Mouse (Mus musculus): Measurements from ENCODE around the gene Gm9048. TPM values are rescaled to one million over a fixed set of nuclear protein-coding genes. Genes with fewer than 3 reads are reported as not detected.
A peak's percentile ranks its signal among the peaks of the same experiment; 100 is the strongest.
"Not testable (repeated sequence)": the region's sequence is repeated elsewhere in the genome, so short reads cannot be mapped to it uniquely, and the experiment has no call there.

Gm9048 gene
- polyA plus RNA-seq (2015; fragmentation: Nextera tagmentation; extraction: Ambion mirVana) = not detected in 2 replicates

DNA sequence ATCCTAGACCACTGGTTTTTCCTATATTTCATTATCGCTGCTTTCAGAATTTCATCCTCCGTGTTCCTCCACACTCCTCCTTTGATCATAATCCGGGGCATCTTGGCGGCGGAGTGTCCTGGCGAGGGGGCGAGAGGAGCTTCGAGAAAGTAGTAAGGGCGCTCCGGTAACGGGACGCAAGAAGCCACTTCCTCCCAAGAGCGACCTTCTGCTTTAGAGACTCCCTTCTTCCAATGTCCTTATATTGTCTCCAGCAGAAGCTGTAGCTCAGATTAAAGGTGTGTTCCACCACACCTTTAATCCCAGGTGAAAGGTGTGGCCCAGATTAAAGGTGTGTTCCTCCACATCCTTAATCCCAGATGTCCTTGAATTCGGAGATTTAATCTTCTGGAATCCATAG is at the start of gene Gm9048:
TSS of gene Gm9048 (minus strand) at position 101 of the 400 bp plus-strand sequence.
- not testable (repeated sequence) for H3K36me3 ChIP-seq (ENCODE audit: insufficient read depth, low read length); H3K27me3 ChIP-seq (ENCODE audit: insufficient read depth, low read length); H3K9me3 ChIP-seq (ENCODE audit: low read length); ATAC-seq (ENCODE audit: low FRiP score, low TSS enrichment); H3K4me3 ChIP-seq (ENCODE audit: low read length); H3K4me2 ChIP-seq (replicated peaks; ENCODE audit: low read depth, low read length); H3K4me1 ChIP-seq (ENCODE audit: insufficient read depth, low read length); H3K27ac ChIP-seq (ENCODE audit: low read length); H3K9ac ChIP-seq (replicated peaks; ENCODE audit: low read length)
- WGBS = 78% methylated on average over 1 of the region's 14 CpGs

DNA sequence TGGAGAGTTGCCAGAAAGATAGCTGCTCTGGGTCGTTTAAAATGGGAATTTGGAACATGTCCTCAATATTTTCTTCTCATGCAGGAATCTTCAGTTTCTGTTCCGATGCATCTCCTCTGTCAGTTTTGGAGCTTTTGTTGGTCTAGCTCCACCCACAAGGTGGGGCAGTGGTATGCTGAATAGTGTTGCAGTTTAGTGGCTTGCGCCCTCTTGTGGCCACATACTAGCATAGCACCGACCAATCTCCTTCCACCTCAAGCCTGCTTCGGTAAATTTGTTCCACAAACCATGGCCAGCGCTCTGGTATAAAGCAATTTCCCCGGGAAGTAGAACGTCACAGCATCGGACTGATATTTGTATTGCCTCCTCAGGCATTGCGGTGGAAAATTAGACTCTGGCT is 22.0 kb upstream of the Gm9048 start:
- Histone ChIP-seq H3K9me3 (ENCODE audit: low read length) (no peaks in the 10 kb centered on the region), H3K27me3 (ENCODE audit: insufficient read depth, low read length) (no peaks in the 10 kb centered on the region), H3K4me2 (replicated peaks; ENCODE audit: low read depth, low read length) (peak overlapping the region; percentile 48), H3K4me1 (ENCODE audit: insufficient read depth, low read length) (no peaks in the 10 kb centered on the region), H3K9ac (replicated peaks; ENCODE audit: low read length) (peak overlapping the region; percentile 54; the same call in 1 of the 2 replicates), H3K27ac (ENCODE audit: low read length) (no peak overlapping the region), H3K36me3 (ENCODE audit: insufficient read depth, low read length) (no peaks in the 10 kb centered on the region), H3K4me3 (ENCODE audit: low read length) (0 out of 2 replicates have a peak overlapping the region, but pooled peaks have one; percentile 23)
- ATAC-seq (ENCODE audit: low FRiP score, low TSS enrichment) = peak; percentile 94
- 4% methylated on average over 10 of the region's 10 CpGs for WGBS

DNA sequence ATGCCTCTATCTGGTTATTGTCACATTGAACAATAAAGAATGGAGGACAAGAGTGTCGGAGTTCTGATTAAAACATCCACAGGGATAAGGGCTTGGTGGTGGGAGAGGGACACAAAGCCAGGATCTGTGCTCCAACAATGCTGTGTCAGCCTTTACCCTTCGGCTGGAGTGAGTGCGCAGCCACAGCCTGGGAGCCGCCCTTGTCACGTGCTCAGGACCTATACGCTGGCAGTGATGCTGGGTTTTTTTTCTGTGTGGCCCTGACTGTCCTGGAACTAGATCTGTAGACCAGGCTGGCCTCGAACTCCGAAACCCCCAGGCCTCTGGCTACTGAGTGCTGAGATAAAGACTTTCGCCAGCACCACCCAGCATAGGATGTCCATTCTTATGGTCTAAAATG is 21.0 kb upstream of the Gm9048 start:
- Histone ChIP-seq H3K27me3 (ENCODE audit: insufficient read depth, low read length) (no peaks in the 10 kb centered on the region), H3K9ac (replicated peaks; ENCODE audit: low read length) (no peak overlapping the region), H3K4me3 (ENCODE audit: low read length) (no peak overlapping the region), H3K4me1 (ENCODE audit: insufficient read depth, low read length) (no peaks in the 10 kb centered on the region), H3K36me3 (ENCODE audit: insufficient read depth, low read length) (no peaks in the 10 kb centered on the region), H3K27ac (ENCODE audit: low read length) (no peak overlapping the region), H3K9me3 (ENCODE audit: low read length) (no peaks in the 10 kb centered on the region), H3K4me2 (replicated peaks; ENCODE audit: low read depth, low read length) (no peak overlapping the region)
- WGBS = 93% methylated on average over 9 of the region's 9 CpGs
- no peak for ATAC-seq (ENCODE audit: low FRiP score, low TSS enrichment)

DNA sequence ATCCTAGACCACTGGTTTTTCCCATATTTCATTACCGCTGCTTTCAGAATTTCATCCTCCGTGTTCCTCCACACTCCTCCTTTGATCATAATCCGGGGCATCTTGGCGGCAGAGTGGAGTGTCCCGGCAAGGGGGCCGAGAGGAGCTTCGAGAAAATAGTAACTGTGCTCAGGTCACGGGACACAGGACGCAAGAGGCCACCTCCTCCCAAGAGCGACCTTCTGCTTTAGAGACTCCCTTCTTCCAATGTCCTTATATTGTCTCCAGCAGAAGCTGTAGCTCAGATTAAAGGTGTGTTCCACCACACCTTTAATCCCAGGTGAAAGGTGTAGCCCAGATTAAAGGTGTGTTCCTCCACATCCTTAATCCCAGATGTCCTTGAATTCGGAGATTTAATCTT is 5.5 kb upstream of the Gm9048 start, which contains the start of gene Gm9049:
TSS of gene Gm9049 (minus strand) at position 101 of the 400 bp plus-strand sequence.
- not testable (repeated sequence) for ATAC-seq (ENCODE audit: low FRiP score, low TSS enrichment); H3K9me3 ChIP-seq (ENCODE audit: low read length); H3K9ac ChIP-seq (replicated peaks; ENCODE audit: low read length); H3K27me3 ChIP-seq (ENCODE audit: insufficient read depth, low read length); H3K4me3 ChIP-seq (ENCODE audit: low read length); H3K36me3 ChIP-seq (ENCODE audit: insufficient read depth, low read length); H3K4me1 ChIP-seq (ENCODE audit: insufficient read depth, low read length); H3K4me2 ChIP-seq (replicated peaks; ENCODE audit: low read depth, low read length); H3K27ac ChIP-seq (ENCODE audit: low read length)
- WGBS = 100% methylated on average over 1 of the region's 11 CpGs

DNA sequence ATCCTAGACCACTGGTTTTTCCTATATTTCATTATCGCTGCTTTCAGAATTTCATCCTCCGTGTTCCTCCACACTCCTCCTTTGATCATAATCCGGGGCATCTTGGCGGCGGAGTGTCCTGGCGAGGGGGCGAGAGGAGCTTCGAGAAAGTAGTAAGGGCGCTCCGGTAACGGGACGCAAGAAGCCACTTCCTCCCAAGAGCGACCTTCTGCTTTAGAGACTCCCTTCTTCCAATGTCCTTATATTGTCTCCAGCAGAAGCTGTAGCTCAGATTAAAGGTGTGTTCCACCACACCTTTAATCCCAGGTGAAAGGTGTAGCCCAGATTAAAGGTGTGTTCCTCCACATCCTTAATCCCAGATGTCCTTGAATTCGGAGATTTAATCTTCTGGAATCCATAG is 5.3 kb downstream of the Gm9048 start, which contains the start of gene Gm9046:
TSS of gene Gm9046 (minus strand) at position 101 of the 400 bp plus-strand sequence.
- no CpG with 5 or more reads among the region's 14 CpGs for WGBS
- H3K27ac ChIP-seq (ENCODE audit: low read length); ATAC-seq (ENCODE audit: low FRiP score, low TSS enrichment); H3K9ac ChIP-seq (replicated peaks; ENCODE audit: low read length); H3K4me2 ChIP-seq (replicated peaks; ENCODE audit: low read depth, low read length); H3K36me3 ChIP-seq (ENCODE audit: insufficient read depth, low read length); H3K9me3 ChIP-seq (ENCODE audit: low read length); H3K27me3 ChIP-seq (ENCODE audit: insufficient read depth, low read length); H3K4me1 ChIP-seq (ENCODE audit: insufficient read depth, low read length); H3K4me3 ChIP-seq (ENCODE audit: low read length): not testable (repeated sequence)

DNA sequence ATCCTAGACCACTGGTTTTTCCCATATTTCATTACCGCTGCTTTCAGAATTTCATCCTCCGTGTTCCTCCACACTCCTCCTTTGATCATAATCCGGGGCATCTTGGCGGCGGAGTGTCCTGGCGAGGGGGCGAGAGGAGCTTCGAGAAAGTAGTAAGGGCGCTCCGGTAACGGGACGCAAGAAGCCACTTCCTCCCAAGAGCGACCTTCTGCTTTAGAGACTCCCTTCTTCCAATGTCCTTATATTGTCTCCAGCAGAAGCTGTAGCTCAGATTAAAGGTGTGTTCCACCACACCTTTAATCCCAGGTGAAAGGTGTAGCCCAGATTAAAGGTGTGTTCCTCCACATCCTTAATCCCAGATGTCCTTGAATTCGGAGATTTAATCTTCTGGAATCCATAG is 10.7 kb downstream of the Gm9048 start, which contains the start of gene Gm9045:
TSS of gene Gm9045 (minus strand) at position 101 of the 400 bp plus-strand sequence.
- H3K9me3 ChIP-seq (ENCODE audit: low read length); H3K4me3 ChIP-seq (ENCODE audit: low read length); H3K27ac ChIP-seq (ENCODE audit: low read length); H3K4me1 ChIP-seq (ENCODE audit: insufficient read depth, low read length); ATAC-seq (ENCODE audit: low FRiP score, low TSS enrichment); H3K9ac ChIP-seq (replicated peaks; ENCODE audit: low read length); H3K36me3 ChIP-seq (ENCODE audit: insufficient read depth, low read length); H3K27me3 ChIP-seq (ENCODE audit: insufficient read depth, low read length); H3K4me2 ChIP-seq (replicated peaks; ENCODE audit: low read depth, low read length): not testable (repeated sequence)
- WGBS = no CpG with 5 or more reads among the region's 14 CpGs

DNA sequence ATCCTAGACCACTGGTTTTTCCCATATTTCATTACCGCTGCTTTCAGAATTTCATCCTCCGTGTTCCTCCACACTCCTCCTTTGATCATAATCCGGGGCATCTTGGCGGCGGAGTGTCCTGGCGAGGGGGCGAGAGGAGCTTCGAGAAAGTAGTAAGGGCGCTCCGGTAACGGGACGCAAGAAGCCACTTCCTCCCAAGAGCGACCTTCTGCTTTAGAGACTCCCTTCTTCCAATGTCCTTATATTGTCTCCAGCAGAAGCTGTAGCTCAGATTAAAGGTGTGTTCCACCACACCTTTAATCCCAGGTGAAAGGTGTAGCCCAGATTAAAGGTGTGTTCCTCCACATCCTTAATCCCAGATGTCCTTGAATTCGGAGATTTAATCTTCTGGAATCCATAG is 16.2 kb downstream of the Gm9048 start, which contains the start of gene Gm9044:
TSS of gene Gm9044 (minus strand) at position 101 of the 400 bp plus-strand sequence.
- WGBS = no CpG with 5 or more reads among the region's 14 CpGs

DNA sequence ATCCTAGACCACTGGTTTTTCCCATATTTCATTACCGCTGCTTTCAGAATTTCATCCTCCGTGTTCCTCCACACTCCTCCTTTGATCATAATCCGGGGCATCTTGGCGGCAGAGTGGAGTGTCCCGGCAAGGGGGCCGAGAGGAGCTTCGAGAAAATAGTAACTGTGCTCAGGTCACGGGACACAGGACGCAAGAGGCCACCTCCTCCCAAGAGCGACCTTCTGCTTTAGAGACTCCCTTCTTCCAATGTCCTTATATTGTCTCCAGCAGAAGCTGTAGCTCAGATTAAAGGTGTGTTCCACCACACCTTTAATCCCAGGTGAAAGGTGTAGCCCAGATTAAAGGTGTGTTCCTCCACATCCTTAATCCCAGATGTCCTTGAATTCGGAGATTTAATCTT is 21.6 kb downstream of the Gm9048 start, which contains the start of gene Gm9040:
TSS of gene Gm9040 (minus strand) at position 101 of the 400 bp plus-strand sequence.
- H3K9ac ChIP-seq (replicated peaks; ENCODE audit: low read length); H3K4me2 ChIP-seq (replicated peaks; ENCODE audit: low read depth, low read length); H3K27me3 ChIP-seq (ENCODE audit: insufficient read depth, low read length); H3K27ac ChIP-seq (ENCODE audit: low read length); ATAC-seq (ENCODE audit: low FRiP score, low TSS enrichment); H3K4me1 ChIP-seq (ENCODE audit: insufficient read depth, low read length); H3K36me3 ChIP-seq (ENCODE audit: insufficient read depth, low read length); H3K4me3 ChIP-seq (ENCODE audit: low read length); H3K9me3 ChIP-seq (ENCODE audit: low read length): not testable (repeated sequence)
- WGBS = no CpG with 5 or more reads among the region's 11 CpGs

More for the DNA sequence above, 16.2 kb downstream of the Gm9048 start, which contains the start of gene Gm9044:
- H3K9me3 ChIP-seq (ENCODE audit: low read length); H3K36me3 ChIP-seq (ENCODE audit: insufficient read depth, low read length); H3K27me3 ChIP-seq (ENCODE audit: insufficient read depth, low read length); H3K4me2 ChIP-seq (replicated peaks; ENCODE audit: low read depth, low read length); H3K4me3 ChIP-seq (ENCODE audit: low read length); H3K9ac ChIP-seq (replicated peaks; ENCODE audit: low read length); H3K4me1 ChIP-seq (ENCODE audit: insufficient read depth, low read length); ATAC-seq (ENCODE audit: low FRiP score, low TSS enrichment); H3K27ac ChIP-seq (ENCODE audit: low read length): not testable (repeated sequence)

DNA sequence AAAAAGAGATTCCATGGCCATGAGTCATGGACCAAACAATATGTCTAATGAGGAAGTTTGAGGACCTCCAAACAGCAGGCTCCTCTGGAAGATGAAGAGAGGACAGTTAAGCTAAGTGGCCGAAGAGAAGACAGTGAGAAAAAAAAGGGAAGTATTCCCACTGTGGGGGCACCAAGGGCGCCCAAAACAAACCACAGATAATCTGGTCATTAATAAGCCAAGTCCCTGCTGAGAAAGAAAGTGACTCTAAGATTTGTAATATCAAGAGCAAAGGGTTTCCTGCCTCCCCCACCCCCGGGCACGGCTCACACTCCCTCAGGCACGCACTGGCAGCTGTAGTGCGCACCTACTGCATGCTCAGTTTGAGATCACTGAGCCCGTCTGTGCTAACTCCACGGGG is 29.5 kb downstream of the Gm9048 start:
- H3K4me1 ChIP-seq (ENCODE audit: insufficient read depth, low read length) = no peaks in the 10 kb centered on the region
- H3K4me3 ChIP-seq (ENCODE audit: low read length) = no peak overlapping the region
- no peaks in the 10 kb centered on the region for H3K36me3 ChIP-seq (ENCODE audit: insufficient read depth, low read length)
- no peak overlapping the region for H3K27ac ChIP-seq (ENCODE audit: low read length)
- ATAC-seq (ENCODE audit: low FRiP score, low TSS enrichment) = no peak
- no peak overlapping the region for H3K4me2 ChIP-seq (replicated peaks; ENCODE audit: low read depth, low read length)
- no peaks in the 10 kb centered on the region for H3K27me3 ChIP-seq (ENCODE audit: insufficient read depth, low read length)
- no peak overlapping the region for H3K9ac ChIP-seq (replicated peaks; ENCODE audit: low read length)
- H3K9me3 ChIP-seq (ENCODE audit: low read length) = no peaks in the 10 kb centered on the region
- 69% methylated on average over 8 of the region's 8 CpGs for WGBS

DNA sequence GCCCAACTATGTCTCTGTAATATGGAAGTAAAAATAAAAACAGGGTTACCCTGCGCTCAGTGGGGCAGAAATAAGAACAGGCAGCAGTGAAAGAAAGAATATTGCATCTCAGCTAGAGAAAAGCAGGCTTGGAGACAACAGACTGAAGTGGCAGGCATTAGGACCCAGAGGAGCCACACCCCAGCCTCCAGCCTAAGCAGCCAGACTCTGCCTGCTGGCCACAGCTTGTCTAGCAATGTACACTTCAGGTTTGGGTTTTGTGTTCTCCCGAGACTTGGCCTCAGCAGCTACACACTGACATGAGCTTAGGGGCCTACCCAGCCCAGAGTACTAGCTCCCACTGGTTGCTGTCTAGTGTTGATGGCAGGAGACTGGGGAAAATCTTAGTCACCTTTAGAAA is 46.3 kb downstream of the Gm9048 start:
- H3K4me2 ChIP-seq (replicated peaks; ENCODE audit: low read depth, low read length); H3K9ac ChIP-seq (replicated peaks; ENCODE audit: low read length); H3K27ac ChIP-seq (ENCODE audit: low read length); H3K27me3 ChIP-seq (ENCODE audit: insufficient read depth, low read length); H3K4me1 ChIP-seq (ENCODE audit: insufficient read depth, low read length); H3K36me3 ChIP-seq (ENCODE audit: insufficient read depth, low read length); ATAC-seq (ENCODE audit: low FRiP score, low TSS enrichment); H3K9me3 ChIP-seq (ENCODE audit: low read length); H3K4me3 ChIP-seq (ENCODE audit: low read length): not testable (repeated sequence)
- 38% methylated on average over 2 of the region's 2 CpGs for WGBS

Data from kidney, embryonic 16.5 days (tissue).